Mouse (Mus musculus) kidney, postnatal 36 days (tissue): Measurements from ENCODE around the gene Rpl36.

ENCODE experiments used
- DNase-seq, 2 experiments: peaks; one replicate each; pipeline ENCODE4 v3.0.0; 2021 to 2022; ENCODE audit warnings: mixed read lengths in 2 of 2

Rpl36 gene

GRCm38 (mm10) chr17:56613236-56613844, at the start of gene Rpl36:
Gene Rpl36, plus strand, starts transcription at chr17:56613416.
- DNase-seq, result peak; percentile 96 to 98

GRCm38 (mm10) chr17:56566293-56566692, 46.9 kb upstream of the Rpl36 start:
- DNase-seq, result peak in 1 of 2 experiments; percentile 48

DNA sequence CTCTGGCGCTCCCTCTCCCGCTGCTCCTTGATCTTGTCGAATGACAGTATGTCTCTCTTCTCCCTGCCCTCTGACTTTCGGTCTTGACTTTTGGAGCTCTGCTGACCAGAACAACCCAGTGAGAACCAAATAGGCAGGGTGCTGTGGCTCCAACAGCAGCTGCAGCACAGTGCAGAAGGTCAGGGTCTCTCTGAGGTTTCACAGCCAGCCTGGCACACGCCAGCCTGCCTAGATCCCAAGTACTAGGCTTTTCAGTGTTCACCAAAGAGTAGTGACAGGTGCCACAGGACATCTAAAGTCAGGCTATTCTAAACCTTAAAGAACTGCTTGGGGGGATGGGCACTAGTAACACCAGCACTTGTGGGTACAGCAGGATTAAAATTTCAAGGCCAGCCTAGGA, 46.3 kb upstream of the Rpl36 start:
- DNase-seq, result no peak

- no peak for DNase-seq
These were observed 45.8 kb upstream of the Rpl36 start for GRCm38 (mm10) chr17:56567370-56567769.

GRCm38 (mm10) chr17:56570287-56570686, 42.9 kb upstream of the Rpl36 start:
- no peak for DNase-seq

GRCm38 (mm10) chr17:56572154-56572553, 41.1 kb upstream of the Rpl36 start:
- peak in 1 of 2 experiments; percentile 63 for DNase-seq

GRCm38 (mm10) chr17:56572939-56573338, 40.3 kb upstream of the Rpl36 start:
- DNase-seq, result peak in 1 of 2 experiments; percentile 34

DNA sequence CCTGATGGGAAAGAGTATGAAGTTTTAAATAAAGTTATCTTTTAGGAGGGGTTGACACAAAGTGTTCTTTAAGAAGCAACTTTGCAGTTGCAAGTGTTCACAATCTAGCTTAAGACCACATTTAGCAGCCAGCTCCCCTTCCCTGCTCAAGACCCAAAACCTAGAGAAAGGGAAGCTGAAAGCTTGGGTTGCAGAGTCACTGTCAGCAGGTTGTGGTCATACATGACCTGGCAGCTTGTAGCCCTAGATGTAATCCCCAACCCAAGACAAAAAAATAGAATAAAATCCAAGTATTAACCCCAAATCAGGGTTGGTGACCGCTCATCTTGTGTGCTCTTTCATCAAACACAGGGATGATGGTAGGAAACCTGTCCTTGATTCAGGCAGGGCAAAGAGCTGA, 30.1 kb upstream of the Rpl36 start:
- DNase-seq, result no peak

GRCm38 (mm10) chr17:56583611-56584256, 29.5 kb upstream of the Rpl36 start:
- peak in 1 of 2 experiments; percentile 29 for DNase-seq

DNA sequence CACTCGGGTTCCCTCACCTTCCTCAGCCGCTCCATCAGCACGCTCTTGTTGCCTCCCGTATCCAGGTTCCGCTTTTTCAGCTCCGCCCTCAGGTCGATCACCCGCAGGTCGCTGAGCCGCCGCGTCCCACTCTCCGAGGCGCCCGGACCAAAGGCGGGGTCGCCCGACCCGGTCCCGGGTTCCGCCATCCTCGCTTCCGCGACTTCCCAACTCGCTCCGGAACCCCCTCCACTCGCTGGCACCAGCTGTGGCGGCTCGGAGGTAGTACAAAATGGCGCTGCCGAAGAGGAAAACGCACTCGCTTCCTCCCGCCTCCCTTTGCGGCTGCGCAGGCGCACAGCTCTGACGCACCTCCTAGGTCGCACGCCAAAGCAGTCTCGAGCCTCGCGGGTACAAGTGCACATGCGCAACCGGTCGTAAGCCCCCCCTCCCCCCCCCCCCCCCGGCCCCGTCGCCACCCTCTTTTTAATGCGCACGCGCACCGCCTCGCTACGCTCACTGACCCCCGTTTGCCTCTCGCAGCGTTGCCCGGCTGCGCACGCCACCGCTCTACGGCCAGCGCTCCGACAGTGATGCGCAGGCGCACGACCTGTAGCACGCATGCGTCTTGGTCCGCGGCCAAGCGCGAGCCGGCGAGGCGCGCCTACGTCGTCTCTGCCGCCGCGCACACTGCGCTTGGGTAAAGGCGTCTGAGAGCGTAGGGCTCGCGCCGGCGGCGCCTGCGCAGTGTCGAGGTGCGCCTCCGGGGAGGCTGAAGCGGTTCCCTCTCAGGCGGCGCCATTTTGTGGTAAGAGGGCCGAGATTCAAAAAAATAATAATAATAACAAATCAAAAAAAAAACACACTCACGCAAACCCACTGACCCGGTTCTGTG, 28.7 kb upstream of the Rpl36 start, which contains the start of the genes Safb2 and Safb:
TSS of gene Safb2 (minus strand) at position 329 of the 874 bp plus-strand sequence.
TSS of gene Safb (plus strand) at position 569 of the 874 bp plus-strand sequence.
- peak; percentile 98 to 99 for DNase-seq

- DNase-seq, result peak; percentile 34 to 71
These were observed 27.9 kb upstream of the Rpl36 start for GRCm38 (mm10) chr17:56585171-56585821.

DNA sequence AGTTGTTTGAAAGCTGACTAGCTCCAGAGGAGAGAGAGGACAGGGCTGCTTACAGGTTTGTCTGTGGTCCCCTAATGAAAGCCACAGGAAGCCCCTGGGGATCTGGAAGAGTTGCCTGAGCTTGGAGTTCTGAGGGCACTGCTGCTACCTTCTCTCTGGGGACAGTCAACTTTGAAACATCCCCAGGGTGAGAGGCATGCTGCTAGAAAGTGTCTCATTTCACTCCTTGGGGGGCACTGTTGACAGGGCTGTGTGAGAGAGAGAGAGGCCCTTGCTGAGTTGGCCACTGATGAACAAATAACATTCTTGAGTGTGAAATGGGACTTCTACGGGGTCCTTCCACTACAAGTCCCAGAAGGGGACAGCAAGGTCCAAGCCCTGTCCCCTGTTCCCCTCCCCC, 25.4 kb upstream of the Rpl36 start:
- DNase-seq, result no peak

- DNase-seq, result no peak
These were observed 24.3 kb upstream of the Rpl36 start for GRCm38 (mm10) chr17:56588921-56589320.

DNA sequence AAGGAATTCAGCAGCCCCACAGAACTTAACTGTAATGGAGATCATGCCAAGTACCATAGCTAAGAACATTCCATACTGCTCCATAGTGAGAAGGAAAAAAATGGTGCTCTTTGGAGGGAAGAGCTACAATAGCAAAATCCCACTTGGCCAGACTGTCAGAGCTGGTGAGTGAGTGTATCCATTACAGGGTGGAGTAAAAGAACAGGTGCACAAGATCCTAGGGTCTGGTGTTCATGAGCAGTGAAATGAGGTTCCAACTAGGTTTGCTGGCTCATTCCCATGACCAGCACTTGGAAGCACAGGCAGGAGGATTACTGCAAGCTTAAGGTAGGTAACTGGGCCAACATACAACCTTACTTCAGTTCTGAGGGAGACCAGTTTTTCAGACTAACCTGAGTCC, 20.7 kb upstream of the Rpl36 start:
- DNase-seq, result no peak

- no peak for DNase-seq
These were observed 19.5 kb upstream of the Rpl36 start for GRCm38 (mm10) chr17:56593527-56594271.

GRCm38 (mm10) chr17:56603186-56604069, 9.8 kb upstream of the Rpl36 start:
- no peak for DNase-seq

DNA sequence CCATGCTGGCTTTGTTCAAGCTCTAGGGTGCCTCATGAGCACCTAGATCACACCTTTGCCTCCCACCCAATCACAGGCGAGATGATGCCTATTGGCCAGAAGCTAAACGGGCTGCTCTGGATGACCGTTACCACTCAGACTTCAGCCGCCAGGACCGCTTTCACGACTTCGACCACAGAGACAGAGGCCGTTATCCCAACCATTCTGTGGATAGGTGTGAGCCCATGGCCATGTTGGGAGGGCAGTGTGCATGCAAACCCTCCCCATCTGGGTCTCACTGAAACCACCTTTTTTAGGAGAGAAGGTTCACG, 9.2 kb upstream of the Rpl36 start:
- DNase-seq, result no peak

GRCm38 (mm10) chr17:56604422-56604821, 8.8 kb upstream of the Rpl36 start:
- DNase-seq, result no peak

DNA sequence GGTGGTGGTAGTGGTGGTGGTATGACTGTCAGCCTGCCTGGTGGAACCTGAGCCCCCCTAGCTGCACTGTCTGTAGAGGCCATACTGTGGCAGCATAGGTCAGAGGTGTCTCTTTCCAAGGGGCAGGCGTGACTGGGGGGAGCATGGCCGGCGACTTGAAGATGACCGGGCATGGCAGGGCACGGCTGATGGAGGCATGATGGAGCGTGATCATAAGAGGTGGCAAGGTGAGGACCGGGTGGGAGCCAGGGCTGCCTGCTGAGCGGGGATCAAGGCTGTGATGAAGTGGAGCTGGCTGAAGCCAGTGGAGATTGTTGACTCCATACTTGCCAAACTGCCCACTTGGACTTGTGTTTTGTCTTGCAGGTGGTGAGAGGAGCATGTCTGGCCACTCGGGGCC, 7.8 kb upstream of the Rpl36 start:
- DNase-seq, result no peak

DNA sequence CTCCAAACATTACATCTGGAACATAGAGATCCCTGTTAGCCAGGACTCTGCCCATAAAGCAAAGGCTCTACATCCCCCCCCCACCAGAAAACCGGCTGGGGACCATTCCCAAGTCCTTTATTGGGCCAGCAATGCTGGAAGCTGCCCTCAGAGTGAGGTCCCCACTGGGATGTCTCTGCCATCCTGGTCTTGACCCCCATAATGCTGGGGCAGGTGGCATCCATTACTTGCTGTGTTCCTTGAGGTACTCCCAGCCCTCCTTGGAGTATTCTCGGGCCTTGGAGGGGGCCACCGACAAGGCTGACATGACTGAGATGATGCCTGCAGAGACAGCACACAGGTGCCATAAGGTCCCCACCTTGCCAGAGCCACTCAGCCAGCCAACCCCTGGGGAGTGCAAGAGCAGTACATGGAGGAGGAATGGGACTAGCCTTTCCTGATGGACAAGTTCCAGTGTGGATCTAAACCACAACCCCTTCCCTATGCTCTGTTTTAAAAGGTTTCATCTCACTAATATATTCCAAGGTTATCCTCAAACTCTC, 5.6 kb upstream of the Rpl36 start:
- no peak for DNase-seq

DNA sequence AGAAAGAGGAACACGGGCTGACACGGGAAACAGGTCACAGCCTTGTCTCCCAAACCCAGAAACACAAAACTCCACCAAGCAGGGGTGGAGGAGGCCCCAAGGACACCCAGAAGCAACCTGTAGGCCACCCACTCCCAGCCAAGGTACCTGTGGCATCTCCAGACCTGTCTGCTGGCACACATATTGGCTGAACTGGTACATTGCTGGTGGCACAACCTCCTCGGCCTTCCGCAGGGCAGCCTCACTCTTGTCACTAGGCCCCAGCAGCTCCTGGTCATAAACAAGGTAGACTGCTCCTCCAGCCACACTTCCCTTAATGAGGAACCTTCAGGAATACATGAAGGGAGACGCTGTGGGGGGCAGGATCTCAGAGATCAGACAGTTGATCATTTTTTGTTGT, 4.5 kb upstream of the Rpl36 start:
- DNase-seq, result no peak
